Mouse (Mus musculus) heart, adult 2 months (tissue): ENCODE measurements at regions not wholly inside any gene's neighbourhood (a gene's known extent, or its start where the extent isn't known, plus 50 kb on each side); places are given as distances from the start of the nearest gene placed in this dataset.

ENCODE experiments used
- CTCF ChIP-seq: fragments of 200-600 bp; IDR thresholded peaks from 2 replicates; pipeline ENCODE4 v1.8.1; 2022; ENCODE audit warnings: antibody characterized with exemption, mild to moderate bottlenecking, moderate library complexity
- EP300 ChIP-seq: fragments of 200-500 bp; IDR thresholded peaks from 2 replicates; pipeline ENCODE4 v1.6.1; 2011; ENCODE audit warnings: low read depth, low read length, control low read depth; ENCODE audit not compliant: insufficient read depth
- POLR2A ChIP-seq: fragments of 200-500 bp; IDR thresholded peaks from 2 replicates; pipeline ENCODE4 v1.6.1; 2011; ENCODE audit warnings: mild to moderate bottlenecking, low read depth, low read length, control low read depth; ENCODE audit not compliant: insufficient read depth

DNA sequence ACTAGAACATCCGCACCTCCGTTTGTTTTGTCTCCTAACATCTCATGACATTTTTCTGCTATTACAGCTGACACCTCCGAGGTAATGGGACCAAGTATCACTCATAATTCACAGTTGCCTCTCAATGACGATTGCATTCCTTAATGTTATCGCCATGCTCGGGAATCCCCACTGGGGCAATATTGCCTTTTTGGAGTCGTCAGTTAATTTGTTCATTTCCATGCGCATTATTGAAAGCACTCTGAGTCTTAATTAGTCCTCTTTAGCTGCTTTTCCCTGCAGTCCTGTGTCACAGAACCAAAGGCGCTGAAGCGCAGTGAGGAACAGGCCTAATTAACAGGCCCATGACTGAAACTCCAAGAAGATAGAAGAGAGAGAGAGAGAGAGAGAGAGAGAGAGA, 255.0 kb upstream of the Castor2 start:
- TF ChIP-seq POLR2A (no peak), CTCF (no peak), EP300 (no peak)
